Mouse (Mus musculus): Measurements from ENCODE around the gene Nol10.

- no peak for TF ChIP-seq CTCF (IDR thresholded peaks at IDR 0.05; ENCODE audit: borderline replicate concordance, extremely low read depth, insufficient read depth, insufficient read length)
- no peak for TF ChIP-seq POLR2A (IDR thresholded peaks at IDR 0.05; ENCODE audit: borderline replicate concordance, extremely low read depth, insufficient read depth, insufficient read length, poor library complexity, severe bottlenecking)
Observed at GRCm38 (mm10) chr12:17376521-17376920, 28.3 kb downstream of the Nol10 start.
